Mouse (Mus musculus) neutrophil, adult 65 days (primary cell): ENCODE data around the gene Lamc3. TPM values are rescaled to one million over a fixed set of nuclear protein-coding genes. Genes with fewer than 3 reads are reported as not detected.

Experiments used
- total RNA-seq: library from RNA; stranded (reverse); gene quantifications from 2 replicates; pipeline ENCODE4 v1.2.4, GENCODE M21; 2023

Lamc3 gene
- total RNA-seq: not detected in 2 replicates

DNA sequence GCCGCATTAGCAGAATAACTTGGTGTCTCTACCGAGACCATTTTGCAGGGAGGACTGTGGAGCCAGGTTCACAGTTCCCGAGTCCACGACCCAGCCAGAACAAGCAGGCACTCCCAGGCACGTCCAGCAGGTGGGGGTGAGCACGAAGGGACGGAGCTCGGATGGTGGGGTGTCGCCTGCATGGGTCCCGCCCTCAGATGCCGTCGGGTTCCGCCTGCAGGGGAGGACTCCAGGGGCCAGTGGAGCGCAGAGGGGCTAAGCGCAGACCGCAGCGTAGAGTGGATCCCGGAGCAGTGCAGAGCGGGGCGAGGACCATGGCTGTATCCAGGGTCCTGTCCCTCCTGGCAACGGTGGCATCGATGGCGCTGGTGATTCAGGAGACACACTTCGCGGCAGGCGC is at the start of gene Lamc3:
Gene Lamc3 (plus strand): TSS at position 262 of the 400 bp plus-strand sequence.

DNA sequence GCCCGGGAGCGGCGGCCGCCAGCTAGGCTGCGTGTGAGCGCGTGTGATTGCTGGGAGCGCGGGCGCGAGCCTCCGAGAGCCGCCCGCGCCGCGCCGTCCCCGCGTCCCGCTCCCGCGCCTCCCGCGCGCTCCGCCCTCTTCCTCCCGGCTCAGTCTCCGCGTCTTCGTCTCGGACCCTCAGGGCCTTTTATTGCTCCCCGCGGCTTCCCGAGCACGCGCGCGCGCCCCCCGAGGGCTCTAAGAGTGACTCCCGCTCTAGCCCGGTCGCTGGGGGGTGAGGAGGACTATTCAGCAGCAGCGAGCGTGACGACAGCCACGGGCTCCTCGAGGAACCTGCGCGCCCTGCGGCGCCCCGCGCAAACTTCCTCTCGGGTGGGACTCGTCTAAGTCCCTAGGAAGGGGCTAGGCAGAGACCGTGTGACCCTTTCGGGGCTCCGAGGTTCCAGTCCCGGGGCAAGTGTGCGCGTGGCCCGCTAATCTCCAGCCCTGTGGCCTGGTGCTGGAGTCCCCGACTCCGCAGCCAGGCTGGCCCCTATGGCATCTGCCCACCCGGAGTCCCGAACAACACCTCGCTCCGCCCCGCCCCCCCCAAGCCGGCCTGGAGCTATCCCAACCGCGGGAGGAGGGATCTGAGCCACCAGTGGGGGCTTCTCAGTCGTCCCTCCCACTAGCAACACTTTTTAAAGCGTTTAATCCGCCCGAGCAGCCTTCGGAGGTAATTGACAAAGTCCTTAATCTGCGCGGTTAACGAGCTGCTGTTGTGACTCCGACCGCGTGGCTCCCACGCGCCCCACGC is 41.0 kb upstream of the Lamc3 start, which contains the start of gene Fibcd1:
Gene Fibcd1 (minus strand): TSS at position 110 of the 796 bp plus-strand sequence.

GRCm38 (mm10) chr2:31950058-31950871 is 63.2 kb downstream of the Lamc3 start, which contains the start of gene Aif1l:
Aif1l (plus strand) TSS chr2:31950139.

DNA sequence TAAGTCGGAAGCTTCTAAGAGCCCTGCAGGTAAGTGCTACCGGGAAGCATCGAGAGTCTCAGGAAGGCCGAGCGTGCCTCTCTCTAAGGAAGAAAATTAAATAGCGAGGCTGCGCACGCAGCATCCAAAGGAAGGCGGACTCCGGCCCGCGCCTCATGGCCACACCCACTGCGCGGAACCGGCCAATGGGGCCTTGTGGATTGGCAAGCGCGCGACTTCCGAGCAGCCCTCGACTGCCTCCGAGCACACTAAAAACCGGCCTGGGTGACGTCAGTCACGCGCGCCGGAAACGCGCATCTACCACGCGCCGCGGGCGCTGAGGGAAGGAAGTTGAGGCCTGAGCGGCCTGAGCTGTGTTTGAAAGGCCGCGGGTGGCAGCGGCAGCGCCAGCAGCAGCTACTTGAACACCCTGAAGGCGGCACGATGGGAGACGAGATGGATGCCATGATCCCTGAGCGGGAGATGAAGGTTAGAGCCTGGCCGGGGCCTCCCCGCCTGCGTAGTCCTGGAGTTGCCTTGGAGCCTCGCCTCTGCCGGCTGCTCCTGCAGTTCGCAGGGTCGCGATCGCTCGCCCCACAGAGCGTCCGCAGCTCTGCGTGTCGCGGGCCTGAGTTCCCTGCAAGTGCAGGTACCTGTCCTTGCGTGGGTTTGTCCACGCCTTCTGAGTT is 87.2 kb downstream of the Lamc3 start, which contains the start of gene Nup214:
Gene Nup214 (plus strand): TSS at position 296 of the 668 bp plus-strand sequence.

Other genes starting within 250 kb of the Lamc3 start
- not detected in 2 replicates for gene Prdm12, start 247.3 kb upstream of the Lamc3 start, total RNA-seq
- 10.6 and 13.5 TPM in 2 replicates for gene Exosc2, start 216.6 kb upstream of the Lamc3 start, total RNA-seq
- 27.5 and 38.7 TPM in 2 replicates for gene Abl1, start 198.9 kb upstream of the Lamc3 start, total RNA-seq
- not detected in 2 replicates for gene Qrfp, start 76.7 kb upstream of the Lamc3 start, total RNA-seq
- not detected in 2 replicates for gene Fibcd1, start 41.3 kb upstream of the Lamc3 start, total RNA-seq
- not detected in 2 replicates for gene Aif1l, start 62.8 kb downstream of the Lamc3 start, total RNA-seq
- 65.4 and 87.7 TPM in 2 replicates for gene Nup214, start 87.1 kb downstream of the Lamc3 start, total RNA-seq
- 5.7 and 8.0 TPM in 2 replicates for gene Fam78a, start 197.6 kb downstream of the Lamc3 start, total RNA-seq
- gene Plpp7, start 208.2 kb downstream of the Lamc3 start, total RNA-seq: not detected in 2 replicates